Mouse (Mus musculus) pancreas, adult 10 weeks (tissue): ENCODE measurements around the gene Wfdc12. TPM values are rescaled to one million over a fixed set of nuclear protein-coding genes. Genes with fewer than 3 reads are reported as not detected.

Experiments used
- polyA plus RNA-seq: library from polyadenylated mRNA; stranded (reverse); fragments of 350-450 nt; fragmentation: Illumina TruSeq; extraction: RNeasy Lipid Tissue Mini Kit (QIAGEN cat#74804); gene quantifications from one replicate; pipeline ENCODE4 v1.2.3, GENCODE M21; 2015; ENCODE audit warnings: low read depth, low replicate concordance; ENCODE audit not compliant: insufficient read depth

The Wfdc12 gene
- polyA plus RNA-seq, result not detected

DNA sequence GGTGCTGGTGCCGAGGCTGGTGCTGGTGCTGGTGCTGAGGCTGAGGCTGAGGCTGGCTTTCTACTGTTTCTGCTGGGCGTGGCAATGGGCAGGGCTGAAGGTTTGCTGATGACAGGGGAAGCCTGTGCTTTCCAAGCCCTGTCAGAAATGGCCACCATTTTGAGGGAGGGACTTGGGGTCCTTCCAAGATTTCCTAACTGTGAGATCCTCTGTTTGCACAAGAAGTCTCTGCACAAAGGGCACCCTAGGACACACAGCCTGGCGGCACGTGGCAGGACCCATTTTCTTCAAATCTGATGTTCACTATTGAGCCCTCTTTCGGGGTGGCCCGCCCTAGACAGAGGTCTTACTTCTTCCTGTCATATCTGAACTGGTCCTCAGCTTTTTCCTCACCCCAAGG lies at the start of gene Wfdc12:
Wfdc12 (minus strand) TSS at position 33 of the 400 bp plus-strand sequence.

DNA sequence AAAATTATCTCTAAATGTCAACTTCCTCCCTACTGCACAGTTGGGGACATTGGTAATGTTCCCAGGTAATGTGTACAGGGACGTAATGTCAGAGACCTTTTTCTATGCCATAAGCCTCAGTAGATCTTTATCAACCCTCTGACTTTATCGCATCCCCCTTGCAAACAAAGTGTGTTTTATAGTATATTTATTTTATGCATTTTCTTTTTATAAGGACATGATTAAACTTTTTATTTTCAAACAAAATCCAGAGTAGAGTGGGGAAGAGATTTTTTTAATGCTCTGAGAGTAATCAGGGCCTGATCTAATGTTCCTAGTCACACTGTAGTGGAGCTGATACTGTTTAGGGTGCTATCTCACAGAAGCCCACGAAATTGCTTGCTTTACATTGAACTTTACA lies 48.0 kb upstream of the Wfdc12 start, which contains the start of gene Svs2:
Svs2 (minus strand) TSS at position 101 of the 400 bp plus-strand sequence.

DNA sequence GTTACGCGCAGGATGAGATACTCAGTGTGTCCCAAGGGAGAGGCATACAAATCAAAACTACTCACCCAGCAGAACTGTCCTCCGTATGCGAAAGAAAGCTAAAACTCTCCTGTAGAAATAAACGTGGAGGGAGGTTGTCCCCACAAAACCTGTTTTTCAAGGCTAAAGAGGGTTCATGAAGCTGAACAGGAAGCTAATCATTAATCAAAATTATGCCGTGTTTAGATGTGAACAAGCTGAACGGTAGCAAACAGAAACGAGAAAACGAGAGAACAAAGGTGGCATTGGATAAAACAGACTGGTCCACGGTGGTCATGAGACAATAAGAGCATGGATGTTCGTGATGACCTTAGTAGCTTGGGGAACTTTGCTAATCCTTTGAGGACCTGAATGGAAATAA lies 31.1 kb upstream of the Wfdc12 start, which contains the start of gene Wfdc15b:
Wfdc15b (minus strand) TSS at position 139 of the 400 bp plus-strand sequence.

DNA sequence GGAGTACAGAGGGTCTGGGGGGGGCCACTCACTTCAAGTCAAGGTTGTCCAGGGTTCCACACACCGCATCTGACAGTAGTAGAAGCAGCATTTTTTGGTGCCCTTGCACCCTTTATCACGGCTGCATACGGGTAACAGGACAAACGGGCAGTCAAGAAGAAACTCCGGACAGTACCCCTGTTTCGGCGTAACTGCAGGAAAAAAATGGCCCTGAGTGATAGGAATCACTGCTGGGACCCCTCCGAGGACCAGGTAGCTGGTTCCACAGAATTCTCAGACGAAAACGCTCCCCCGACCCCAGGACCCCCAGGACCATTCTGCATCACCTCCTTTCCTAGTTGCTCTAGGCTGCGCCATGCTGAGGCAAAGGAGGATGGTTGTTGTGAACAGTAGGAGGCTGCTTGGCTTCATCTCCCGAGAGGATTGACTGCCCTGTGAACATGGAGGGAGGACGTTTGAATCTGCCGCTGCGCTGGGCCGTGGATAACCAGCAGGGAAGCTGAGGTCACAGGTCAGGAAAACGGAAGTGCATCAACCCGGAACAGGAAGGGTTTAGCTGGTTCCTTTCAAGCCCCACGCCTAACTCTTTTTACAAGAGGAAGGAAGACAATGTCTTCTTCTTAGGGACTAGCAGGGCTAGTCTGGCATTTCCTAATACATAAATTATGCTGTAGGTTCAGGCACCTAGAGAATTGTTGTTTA lies 9.4 kb upstream of the Wfdc12 start, which contains the start of gene Wfdc15a:
Wfdc15a (minus strand) TSS at position 505 of the 702 bp plus-strand sequence.

DNA sequence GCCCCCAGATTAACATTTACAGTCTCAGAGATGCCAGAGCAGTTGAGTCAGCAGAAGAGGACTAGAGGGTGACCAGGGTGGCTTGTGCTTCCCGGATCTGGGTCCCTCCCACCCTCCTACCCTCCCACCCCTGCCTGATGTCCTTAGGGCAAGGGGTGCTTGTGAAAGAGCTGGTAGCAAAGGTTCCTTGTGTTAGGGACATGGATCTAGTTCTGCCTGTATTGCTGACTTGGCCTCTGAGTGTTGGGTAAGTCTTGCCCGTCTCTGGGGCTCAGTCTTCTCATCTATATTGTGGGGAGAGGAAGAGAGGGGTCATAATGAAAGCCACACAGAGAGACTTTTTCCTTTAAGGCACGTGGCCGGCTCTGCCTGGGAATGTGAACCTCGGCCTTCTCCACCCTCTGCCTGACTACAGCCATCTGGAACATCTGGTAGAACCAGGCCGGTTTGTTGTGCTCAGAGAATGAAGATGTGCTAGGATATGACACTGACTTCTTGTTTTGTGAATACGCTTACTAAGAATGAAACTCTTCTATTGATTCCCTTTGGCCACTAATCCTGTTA lies 7.6 kb downstream of the Wfdc12 start, which contains the start of gene Wfdc5:
Wfdc5 (minus strand) TSS at position 51 of the 564 bp plus-strand sequence.

DNA sequence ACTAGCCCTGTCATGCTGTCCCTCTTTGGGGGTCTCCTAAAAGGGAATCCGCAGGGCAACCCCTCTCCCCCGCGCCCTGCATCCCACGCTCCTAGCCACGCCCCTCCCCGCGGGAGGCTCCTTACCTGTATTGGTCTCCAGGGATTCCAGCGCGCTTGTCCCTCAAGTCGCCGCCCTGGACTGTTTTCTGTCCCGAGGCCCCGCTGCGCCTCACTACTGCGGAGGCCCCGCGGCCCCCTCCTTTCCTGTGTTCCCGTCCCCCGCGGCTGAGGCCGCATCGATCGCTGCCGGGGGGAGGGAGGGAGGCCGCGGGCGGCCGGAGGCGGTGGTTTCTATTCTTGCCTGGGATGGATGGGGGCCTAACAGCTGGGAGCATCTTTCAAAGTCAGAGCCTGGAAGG lies 19.5 kb downstream of the Wfdc12 start, which contains the start of gene Kcns1:
Kcns1 (minus strand) TSS at position 212 of the 400 bp plus-strand sequence.

Other genes starting within 250 kb of the Wfdc12 start
- 27.7 TPM for gene Ywhab, start 195.6 kb downstream of the Wfdc12 start, polyA plus RNA-seq
- 1.3 TPM for gene Pabpc1l, start 165.2 kb downstream of the Wfdc12 start, polyA plus RNA-seq
- 4.8 TPM for gene Stk4, start 120.3 kb downstream of the Wfdc12 start, polyA plus RNA-seq
- 11.5 TPM for gene Tomm34, start 119.4 kb downstream of the Wfdc12 start, polyA plus RNA-seq
- gene Kcns1, start 19.5 kb downstream of the Wfdc12 start, polyA plus RNA-seq, result not detected
- gene Wfdc5, start 7.9 kb downstream of the Wfdc12 start, polyA plus RNA-seq, result not detected
- gene Wfdc15a, start 9.5 kb upstream of the Wfdc12 start, polyA plus RNA-seq, result not detected
- 6.6 TPM for gene Wfdc15b, start 31.1 kb upstream of the Wfdc12 start, polyA plus RNA-seq
- gene Svs2, start 47.9 kb upstream of the Wfdc12 start, polyA plus RNA-seq, result not detected
- gene Svs3b, start 66.0 kb upstream of the Wfdc12 start, polyA plus RNA-seq, result not detected
- not detected for gene Svs4, start 87.9 kb upstream of the Wfdc12 start, polyA plus RNA-seq
- not detected for gene Svs3a, start 98.7 kb upstream of the Wfdc12 start, polyA plus RNA-seq
- gene Svs6, start 126.1 kb upstream of the Wfdc12 start, polyA plus RNA-seq, result not detected
- not detected for gene Svs5, start 142.1 kb upstream of the Wfdc12 start, polyA plus RNA-seq
- 146 TPM for gene Slpi, start 198.5 kb upstream of the Wfdc12 start, polyA plus RNA-seq
- gene Rbpjl, start 212.5 kb upstream of the Wfdc12 start, polyA plus RNA-seq, result 571 TPM
- gene Matn4, start 214.6 kb upstream of the Wfdc12 start, polyA plus RNA-seq, result 9.7 TPM